Mouse (Mus musculus) limb, embryonic 15.5 days (tissue): ENCODE results near the gene Gosr1. TPM values are rescaled to one million over a fixed set of nuclear protein-coding genes. Genes with fewer than 3 reads are reported as not detected.

Experiments
- polyA plus RNA-seq: library from polyadenylated mRNA; unstranded; fragments of >200 nt; fragmentation: Nextera tagmentation; extraction: Ambion mirVana; gene quantifications from 2 replicates; pipeline ENCODE4 v1.2.1, GENCODE M21; 2015

Gene Gosr1
- polyA plus RNA-seq, 1 experiment from 2014 or later, result 23.1 TPM

Other genes with a start within 250 kb of the Gosr1 start
- gene Abr, start 141.3 kb downstream of the Gosr1 start, polyA plus RNA-seq, result 31.2 and 31.9 TPM in 2 replicates
- gene Bhlha9, start 91.1 kb downstream of the Gosr1 start, polyA plus RNA-seq, result 3.2 and 3.3 TPM in 2 replicates
- 0.65 and 1.1 TPM in 2 replicates for gene Trarg1, start 83.8 kb downstream of the Gosr1 start, polyA plus RNA-seq
- 9.6 and 11.3 TPM in 2 replicates for gene Cpd, start 83.4 kb upstream of the Gosr1 start, polyA plus RNA-seq
- gene Tmigd1, start 138.6 kb upstream of the Gosr1 start, polyA plus RNA-seq, result 2.9 and 3.3 TPM in 2 replicates
- 218 and 230 TPM in 2 replicates for gene Blmh, start 161.2 kb upstream of the Gosr1 start, polyA plus RNA-seq
- 3.5 and 4.0 TPM in 2 replicates for gene Slc6a4, start 235.0 kb upstream of the Gosr1 start, polyA plus RNA-seq